Mouse (Mus musculus): Measurements from ENCODE around the gene Mex3a. TPM values are rescaled to one million over a fixed set of nuclear protein-coding genes. Genes with fewer than 3 reads are reported as not detected.

Mex3a gene
- polyA plus RNA-seq, 1 experiment from 2014 or later = 37.7 TPM

- Histone ChIP-seq H3K36me3 (peaks cover 30% of the 10 kb centered on the region), H3K27ac (no peak overlapping the region), H3K9me3 (no peaks in the 10 kb centered on the region), H3K4me3 (peak overlapping the region; percentile 93), H3K4me2 (replicated peaks) (peak overlapping the region; percentile 82), H3K27me3 (no peaks in the 10 kb centered on the region), H3K4me1 (peaks cover 7% of the 10 kb centered on the region), H3K9ac (peak overlapping the region; percentile 88)
- under 1% methylated on average over 34 of the region's 34 CpGs for WGBS
- peak; percentile 59; the same call in 1 of the 2 replicates for ATAC-seq (ENCODE audit: insufficient number of reproducible peaks, insufficient read depth, low FRiP score, low TSS enrichment)
Measured at GRCm38 (mm10) chr3:88579454-88580117, 47.4 kb downstream of the Mex3a start.

DNA sequence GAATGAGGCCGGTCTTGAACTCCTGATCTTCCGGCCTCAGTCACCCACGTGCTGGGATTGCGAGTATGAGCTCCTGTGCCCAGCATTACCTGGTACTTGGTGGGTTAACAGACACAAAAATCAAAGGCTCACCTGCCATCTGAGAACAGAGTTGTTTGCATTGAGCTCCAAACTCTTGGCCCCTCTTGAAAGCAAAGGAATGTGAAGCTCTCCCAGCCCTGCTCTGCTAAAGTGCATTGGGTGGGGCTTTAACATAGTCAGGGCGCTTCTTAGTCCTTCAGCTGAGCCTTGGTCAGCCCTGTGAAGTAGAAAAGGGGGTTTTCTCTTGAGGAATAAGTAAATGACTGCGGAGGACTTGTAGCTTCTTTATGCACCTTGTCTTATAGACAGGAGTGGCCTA is 53.6 kb downstream of the Mex3a start:
- peaks cover 8% of the 10 kb centered on the region for H3K4me1 ChIP-seq
- WGBS = 95% methylated on average over 6 of the region's 6 CpGs
- H3K9me3 ChIP-seq = no peaks in the 10 kb centered on the region
- no peak overlapping the region for H3K4me2 ChIP-seq (replicated peaks)
- no peak overlapping the region for H3K9ac ChIP-seq
- H3K27me3 ChIP-seq = no peaks in the 10 kb centered on the region
- H3K4me3 ChIP-seq = no peak overlapping the region
- peaks cover 67% of the 10 kb centered on the region for H3K36me3 ChIP-seq
- no peak overlapping the region for H3K27ac ChIP-seq
- ATAC-seq (ENCODE audit: insufficient number of reproducible peaks, insufficient read depth, low FRiP score, low TSS enrichment) = no peak

- H3K9ac ChIP-seq = no peak overlapping the region
- 89% methylated on average over 5 of the region's 5 CpGs for WGBS
- H3K27ac ChIP-seq = no peak overlapping the region
- no peak for ATAC-seq (ENCODE audit: insufficient number of reproducible peaks, insufficient read depth, low FRiP score, low TSS enrichment)
- peaks cover 16% of the 10 kb centered on the region for H3K4me1 ChIP-seq
- peaks cover 67% of the 10 kb centered on the region for H3K36me3 ChIP-seq
- no peaks in the 10 kb centered on the region for H3K9me3 ChIP-seq
- no peak overlapping the region for H3K4me3 ChIP-seq
- no peaks in the 10 kb centered on the region for H3K27me3 ChIP-seq
- H3K4me2 ChIP-seq (replicated peaks) = no peak overlapping the region
Measured at GRCm38 (mm10) chr3:88586640-88587039, 54.4 kb downstream of the Mex3a start.

GRCm38 (mm10) chr3:88590246-88590645 is 58.1 kb downstream of the Mex3a start:
- Histone ChIP-seq H3K4me3 (peak overlapping the region; percentile 8; the same call in 1 of the 2 replicates), H3K9me3 (no peaks in the 10 kb centered on the region), H3K4me1 (peaks cover 18% of the 10 kb centered on the region), H3K9ac (no peak overlapping the region), H3K27me3 (no peaks in the 10 kb centered on the region), H3K27ac (peak overlapping the region; percentile 72; the same call in 1 of the 2 replicates), H3K4me2 (replicated peaks) (no peak overlapping the region), H3K36me3 (peaks cover 37% of the 10 kb centered on the region)
- ATAC-seq (ENCODE audit: insufficient number of reproducible peaks, insufficient read depth, low FRiP score, low TSS enrichment) = no peak
- WGBS = 7% methylated on average over 5 of the region's 5 CpGs

MicroRNAs within 50 kb of the gene (microRNA counts, 519-probe panel; counts per million panel counts)
- microRNA mmu-miR-1905 = 460 counts per million, percentile 65 among the panel's probes with 10 or more counts

Small RNA genes lying within 50 kb of the gene (microRNA-seq; reads per million reads assigned to microRNA genes)
- not detected for gene Mir1905

Other genes with a start within 250 kb of the Mex3a start
- not detected in 2 replicates for gene Gm38392, start 245.2 kb upstream of the Mex3a start, polyA plus RNA-seq (2016; fragmentation: Nextera tagmentation; extraction: Ambion mirVana)
- 16.1 and 16.9 TPM in 2 replicates for gene Tsacc, start 235.4 kb upstream of the Mex3a start, polyA plus RNA-seq (2016; fragmentation: Nextera tagmentation; extraction: Ambion mirVana)
- 600 and 614 TPM in 2 replicates for gene Cct3, start 235.3 kb upstream of the Mex3a start, polyA plus RNA-seq (2016; fragmentation: Nextera tagmentation; extraction: Ambion mirVana)
- gene Glmp, start 207.4 kb upstream of the Mex3a start, polyA plus RNA-seq (2016; fragmentation: Nextera tagmentation; extraction: Ambion mirVana) = 169 and 174 TPM in 2 replicates
- gene Tmem79, start 196.2 kb upstream of the Mex3a start, polyA plus RNA-seq (2016; fragmentation: Nextera tagmentation; extraction: Ambion mirVana) = 4.5 and 4.8 TPM in 2 replicates
- gene Smg5, start 196.1 kb upstream of the Mex3a start, polyA plus RNA-seq (2016; fragmentation: Nextera tagmentation; extraction: Ambion mirVana) = 65.1 and 74.4 TPM in 2 replicates
- gene Paqr6, start 167.8 kb upstream of the Mex3a start, polyA plus RNA-seq (2016; fragmentation: Nextera tagmentation; extraction: Ambion mirVana) = 2.8 and 3.3 TPM in 2 replicates
- gene Bglap3, start 159.7 kb upstream of the Mex3a start, polyA plus RNA-seq (2016; fragmentation: Nextera tagmentation; extraction: Ambion mirVana) = 0.17 TPM in 1 of 2 replicates, not detected in the other
- gene Bglap2, start 153.7 kb upstream of the Mex3a start, polyA plus RNA-seq (2016; fragmentation: Nextera tagmentation; extraction: Ambion mirVana) = not detected in 2 replicates
- gene Bglap, start 147.9 kb upstream of the Mex3a start, polyA plus RNA-seq (2016; fragmentation: Nextera tagmentation; extraction: Ambion mirVana) = not detected in 2 replicates
- 130 and 133 TPM in 2 replicates for gene Pmf1, start 122.1 kb upstream of the Mex3a start, polyA plus RNA-seq (2016; fragmentation: Nextera tagmentation; extraction: Ambion mirVana)
- 17.0 and 17.3 TPM in 2 replicates for gene Slc25a44, start 107.3 kb upstream of the Mex3a start, polyA plus RNA-seq (2016; fragmentation: Nextera tagmentation; extraction: Ambion mirVana)
- 7.5 and 9.0 TPM in 2 replicates for gene Sema4a, start 71.2 kb upstream of the Mex3a start, polyA plus RNA-seq (2016; fragmentation: Nextera tagmentation; extraction: Ambion mirVana)
- gene Lmna, start 22.4 kb upstream of the Mex3a start, polyA plus RNA-seq (2016; fragmentation: Nextera tagmentation; extraction: Ambion mirVana) = 109 and 113 TPM in 2 replicates
- 4.0 and 5.5 TPM in 2 replicates for gene Rab25, start 15.9 kb downstream of the Mex3a start, polyA plus RNA-seq (2016; fragmentation: Nextera tagmentation; extraction: Ambion mirVana)
- 144 and 146 TPM in 2 replicates for gene Lamtor2, start 20.7 kb downstream of the Mex3a start, polyA plus RNA-seq (2016; fragmentation: Nextera tagmentation; extraction: Ambion mirVana)
- gene Ubqln4, start 21.4 kb downstream of the Mex3a start, polyA plus RNA-seq (2016; fragmentation: Nextera tagmentation; extraction: Ambion mirVana) = 57.5 and 63.7 TPM in 2 replicates
- 184 and 185 TPM in 2 replicates for gene Ssr2, start 43.5 kb downstream of the Mex3a start, polyA plus RNA-seq (2016; fragmentation: Nextera tagmentation; extraction: Ambion mirVana)
- gene Arhgef2, start 73.6 kb downstream of the Mex3a start, polyA plus RNA-seq (2016; fragmentation: Nextera tagmentation; extraction: Ambion mirVana) = 117 and 123 TPM in 2 replicates
- gene Rxfp4, start 120.7 kb downstream of the Mex3a start, polyA plus RNA-seq (2016; fragmentation: Nextera tagmentation; extraction: Ambion mirVana) = not detected in 2 replicates
- gene Khdc4, start 153.4 kb downstream of the Mex3a start, polyA plus RNA-seq (2016; fragmentation: Nextera tagmentation; extraction: Ambion mirVana) = 116 and 117 TPM in 2 replicates
- 46.2 and 51.6 TPM in 2 replicates for gene Rit1, start 184.4 kb downstream of the Mex3a start, polyA plus RNA-seq (2016; fragmentation: Nextera tagmentation; extraction: Ambion mirVana)
- 41.4 and 48.5 TPM in 2 replicates for gene Syt11, start 242.8 kb downstream of the Mex3a start, polyA plus RNA-seq (2016; fragmentation: Nextera tagmentation; extraction: Ambion mirVana)